Mouse (Mus musculus) liver, postnatal 0 days (tissue): ENCODE data around the gene Slc8b1.

Source experiments
- CTCF ChIP-seq: sonication (generic); IDR thresholded peaks from 2 replicates; pipeline ENCODE4 v1.5.1; 2016; ENCODE audit warnings: antibody characterized with exemption, low read depth
- EP300 ChIP-seq: IDR thresholded peaks from 2 replicates; pipeline ENCODE4 v1.6.1; 2016; ENCODE audit warnings: antibody characterized with exemption, low read depth, mild to moderate bottlenecking

DNA sequence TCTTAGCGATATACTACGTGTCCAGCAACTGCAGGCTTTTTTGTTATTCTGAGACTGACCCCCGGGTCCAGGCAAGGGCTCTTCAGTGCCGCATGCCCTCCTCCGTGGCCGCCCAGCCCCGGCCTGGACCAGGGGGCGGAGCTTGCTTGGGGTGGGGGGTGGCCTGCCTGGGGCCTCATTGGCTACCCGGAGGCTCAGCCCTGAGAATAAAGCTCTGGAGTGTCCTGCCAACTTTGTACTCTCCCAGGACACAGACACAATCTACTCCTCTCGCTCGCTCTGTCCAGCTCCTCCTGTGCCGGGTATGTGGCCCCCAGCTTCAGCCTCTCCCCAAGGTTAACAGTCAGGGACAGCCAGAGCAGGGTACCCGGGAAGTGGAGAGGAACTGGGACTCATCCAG lies 34.7 kb upstream of the Slc8b1 start, which contains the start of gene Sds:
- no peak for TF ChIP-seq EP300
- TF ChIP-seq CTCF: no peak
